Mouse (Mus musculus) midbrain, embryonic 11.5 days (tissue): Measurements from ENCODE around the gene Pbx2. TPM values are rescaled to one million over a fixed set of nuclear protein-coding genes. Genes with fewer than 3 reads are reported as not detected.

ENCODE experiments used
- ATAC-seq: fragments of 200-750 bp; cut with Nextera tagmentation; 2 replicates; pipeline ENCODE4 v1.8.0; 2017; ENCODE audit warnings: moderate TSS enrichment, moderate library complexity; ENCODE audit not compliant: low FRiP score
- DNase-seq: peaks from one replicate; pipeline ENCODE4 v3.0.0; 2015; ENCODE audit warnings: low spot score; ENCODE audit errors: missing footprints
- H3K27ac ChIP-seq: fragments of 300-500 bp; sonication (generic); 2 replicates; pipeline ENCODE4 v1.5.1; 2014; ENCODE audit warnings: low read depth, low read length
- H3K27me3 ChIP-seq: fragments of 300-500 bp; sonication (generic); 2 replicates; pipeline ENCODE4 v1.6.1; 2014; ENCODE audit warnings: mild to moderate bottlenecking, low read length, moderate library complexity, mixed read lengths; ENCODE audit not compliant: control insufficient read depth, insufficient read depth
- H3K36me3 ChIP-seq: fragments of 300-500 bp; sonication (generic); 2 replicates; pipeline ENCODE4 v1.6.1; 2014; ENCODE audit warnings: mild to moderate bottlenecking, low read length, moderate library complexity, mixed read lengths; ENCODE audit not compliant: control insufficient read depth, insufficient read depth
- H3K4me1 ChIP-seq: fragments of 300-500 bp; sonication (generic); 2 replicates; pipeline ENCODE4 v1.6.1; 2014; ENCODE audit warnings: low read length; ENCODE audit not compliant: control insufficient read depth, insufficient read depth
- H3K4me2 ChIP-seq: fragments of 300-500 bp; sonication (generic); 2 replicates; pipeline ENCODE4 v1.6.1; 2014; ENCODE audit warnings: mild to moderate bottlenecking, moderate library complexity
- H3K4me3 ChIP-seq: fragments of 300-500 bp; sonication (generic); 2 replicates; pipeline ENCODE4 v1.5.1; 2014; ENCODE audit warnings: low read depth, low read length
- H3K9ac ChIP-seq: fragments of 300-500 bp; sonication (generic); 2 replicates; pipeline ENCODE4 v1.6.1; 2014; ENCODE audit warnings: low read length
- H3K9me3 ChIP-seq: fragments of 300-500 bp; sonication (generic); 2 replicates; pipeline ENCODE4 v1.6.1; 2016; ENCODE audit warnings: low read length; ENCODE audit not compliant: control insufficient read depth
- WGBS: fragments of 180-500 bp; shearing (Covaris S2); extraction: QIAGEN DNeasy Blood & Tissue Kit; methylation state at CpG from one replicate; pipeline ENCODE4 v1.1.7; 2014; 5-methylcytosine and 5-hydroxymethylcytosine counted together
- polyA plus RNA-seq: library from polyadenylated mRNA; unstranded; fragments of >200 nt; fragmentation: Nextera tagmentation; extraction: Ambion mirVana; gene quantifications from 2 replicates; pipeline ENCODE4 v1.2.1, GENCODE M21; 2014

Pbx2 gene
- polyA plus RNA-seq, 1 experiment from 2014 or later = 20.1 TPM

DNA sequence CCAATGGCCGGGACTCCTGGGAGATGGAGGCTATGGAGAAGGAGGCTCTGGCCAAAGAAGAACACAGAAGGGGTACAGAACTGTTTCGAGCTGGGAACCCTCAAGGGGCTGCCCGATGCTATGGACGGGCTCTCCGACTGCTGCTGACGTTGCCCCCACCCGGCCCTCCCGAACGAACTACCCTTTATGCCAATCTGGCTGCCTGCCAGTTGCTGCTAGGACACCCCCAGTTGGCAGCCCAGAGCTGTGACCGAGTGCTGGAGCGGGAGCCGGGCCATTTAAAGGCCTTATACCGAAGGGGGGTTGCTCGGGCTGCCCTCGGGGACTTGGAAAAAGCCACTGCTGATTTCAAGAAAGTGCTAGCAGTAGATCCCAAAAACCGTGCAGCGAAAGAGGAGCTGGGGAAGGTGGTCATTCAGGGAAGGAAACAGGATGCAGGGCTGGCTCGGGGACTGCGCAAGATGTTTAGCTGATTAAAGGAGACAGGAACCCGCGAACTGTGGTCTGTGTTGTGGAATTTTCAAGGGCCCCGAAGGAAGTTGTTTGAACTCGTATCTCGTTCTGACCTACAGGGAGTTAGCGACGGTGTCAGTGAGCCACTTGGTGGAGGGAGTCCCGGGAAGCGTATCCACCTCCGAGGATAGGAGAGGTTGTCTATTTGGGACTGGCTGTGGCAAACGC is 54.9 kb downstream of the Pbx2 start:
- Histone ChIP-seq H3K36me3 (0 out of 2 replicates have a peak, but pooled peaks cover 6% of the 10 kb centered on the region), H3K4me2 (no peak overlapping the region; the same call in 1 of the 2 replicates), H3K9ac (no peak overlapping the region), H3K27me3 (no peaks in the 10 kb centered on the region), H3K4me3 (no peak overlapping the region), H3K27ac (no peak overlapping the region), H3K9me3 (no peaks in the 10 kb centered on the region), H3K4me1 (peaks cover 23% of the 10 kb centered on the region)
- ATAC-seq (no peak), DNase-seq (no peak)
- WGBS = 90% methylated on average over 30 of the region's 30 CpGs

Other genes starting within 250 kb of the Pbx2 start
- 0.07 TPM in 1 of 2 replicates, not detected in the other for gene Btnl2, start 236.4 kb upstream of the Pbx2 start, polyA plus RNA-seq
- gene Btnl1, start 214.1 kb upstream of the Pbx2 start, polyA plus RNA-seq = not detected in 2 replicates
- gene BC051142, start 192.4 kb upstream of the Pbx2 start, polyA plus RNA-seq = 1.6 and 2.9 TPM in 2 replicates
- gene Btnl4, start 113.9 kb upstream of the Pbx2 start, polyA plus RNA-seq = not detected in 2 replicates
- not detected in 2 replicates for gene Btnl6, start 73.9 kb upstream of the Pbx2 start, polyA plus RNA-seq
- gene Notch4, start 27.0 kb upstream of the Pbx2 start, polyA plus RNA-seq = 8.9 and 15.8 TPM in 2 replicates
- gene Gpsm3, start 1.5 kb upstream of the Pbx2 start, polyA plus RNA-seq = 4.4 and 4.8 TPM in 2 replicates
- gene Ager, start 6.6 kb downstream of the Pbx2 start, polyA plus RNA-seq = 1.4 and 1.6 TPM in 2 replicates
- gene Rnf5, start 12.4 kb downstream of the Pbx2 start, polyA plus RNA-seq = 180 and 185 TPM in 2 replicates
- 68.4 and 75.3 TPM in 2 replicates for gene Agpat1, start 13.0 kb downstream of the Pbx2 start, polyA plus RNA-seq
- gene Egfl8, start 24.7 kb downstream of the Pbx2 start, polyA plus RNA-seq = 3.3 and 3.8 TPM in 2 replicates
- gene Ppt2, start 37.2 kb downstream of the Pbx2 start, polyA plus RNA-seq = 25.8 and 26.4 TPM in 2 replicates
- 1.8 and 2.4 TPM in 2 replicates for gene Prrt1, start 38.3 kb downstream of the Pbx2 start, polyA plus RNA-seq
- gene Fkbpl, start 53.5 kb downstream of the Pbx2 start, polyA plus RNA-seq = 14.4 and 15.1 TPM in 2 replicates
- 68.2 and 77.6 TPM in 2 replicates for gene Atf6b, start 55.9 kb downstream of the Pbx2 start, polyA plus RNA-seq
- gene Tnxb, start 79.3 kb downstream of the Pbx2 start, polyA plus RNA-seq = 0.03 and 0.05 TPM in 2 replicates
- gene C4b, start 152.6 kb downstream of the Pbx2 start, polyA plus RNA-seq = not detected in 2 replicates
- gene Cyp21a1, start 213.3 kb downstream of the Pbx2 start, polyA plus RNA-seq = not detected in 2 replicates
- gene Stk19, start 245.7 kb downstream of the Pbx2 start, polyA plus RNA-seq = 20.2 and 21.5 TPM in 2 replicates
- gene Dxo, start 245.8 kb downstream of the Pbx2 start, polyA plus RNA-seq = 60.7 and 64.8 TPM in 2 replicates